Mouse (Mus musculus) gastrocnemius, postnatal 4 days (tissue): ENCODE results near the gene Thoc3. TPM values are rescaled to one million over a fixed set of nuclear protein-coding genes. Genes with fewer than 3 reads are reported as not detected.
"Not testable (repeated sequence)": the region's sequence is repeated elsewhere in the genome, so short reads cannot be mapped to it uniquely, and the experiment has no call there.

Experiments used
- DNase-seq, 2 experiments: peaks; one replicate each; pipeline ENCODE4 v3.0.0; 2021 to 2022; ENCODE audit warnings: low spot score in 2 of 2, mixed read lengths in 2 of 2
- long read RNA-seq, 2 experiments: library from polyadenylated mRNA; stranded (forward); transcript quantifications; one replicate each; pipeline ENCODE4 v2.0.0; 2021
- total RNA-seq, 2 experiments: library from RNA; stranded (reverse); gene quantifications; 2 replicates each; pipeline ENCODE4 v1.2.3; 2021

Gene Thoc3
- 10 to 100 TPM; 28.0 to 29.7 TPM for total RNA-seq
- long read RNA-seq, experiment 1, transcript Thoc3-201 (6 exons, 2,335 nt) = major isoform, 30 of 33 reads
- long read RNA-seq, experiment 1, partial matches to known transcripts = 2 of 33 reads
- long read RNA-seq, experiment 1, other reads (novel, unspliced or antisense) = 1 of 33 reads
- long read RNA-seq, experiment 2, transcript Thoc3-201 (6 exons, 2,335 nt) = major isoform, 42 of 42 reads
- long read RNA-seq, experiment 2, partial matches to known transcripts = 0 of 42 reads
- long read RNA-seq, experiment 2, other reads (novel, unspliced or antisense) = 0 of 42 reads

- DNase-seq = peak; percentile 81 to 88
Observed at GRCm38 (mm10) chr13:54468098-54469011, at the start of gene Thoc3. Gene Thoc3, minus strand, starts transcription at chr13:54468849.

- DNase-seq = no peak
Observed at GRCm38 (mm10) chr13:54505920-54506319, 37.3 kb upstream of the Thoc3 start.

GRCm38 (mm10) chr13:54504611-54505260, 36.1 kb upstream of the Thoc3 start:
- no peak for DNase-seq

- peak; percentile 66 to 81 for DNase-seq
Observed at GRCm38 (mm10) chr13:54503604-54504521, 35.2 kb upstream of the Thoc3 start, which contains the start of gene Simc1. Gene Simc1, plus strand, starts transcription at chr13:54503779.

GRCm38 (mm10) chr13:54503278-54503603, 34.6 kb upstream of the Thoc3 start:
- no peak for DNase-seq

GRCm38 (mm10) chr13:54501957-54502690, 33.5 kb upstream of the Thoc3 start:
- no peak for DNase-seq

- DNase-seq = no peak
Observed at GRCm38 (mm10) chr13:54501352-54501751, 32.7 kb upstream of the Thoc3 start.

- DNase-seq = not testable (repeated sequence)
Observed at GRCm38 (mm10) chr13:54499551-54499950, 30.9 kb upstream of the Thoc3 start.

GRCm38 (mm10) chr13:54491381-54491780, 22.7 kb upstream of the Thoc3 start:
- DNase-seq = no peak

GRCm38 (mm10) chr13:54490411-54490810, 21.8 kb upstream of the Thoc3 start:
- DNase-seq = no peak

GRCm38 (mm10) chr13:54481498-54481897, 12.8 kb upstream of the Thoc3 start:
- no peak for DNase-seq

GRCm38 (mm10) chr13:54479286-54479685, 10.6 kb upstream of the Thoc3 start:
- DNase-seq = no peak

- DNase-seq = no peak
Observed at GRCm38 (mm10) chr13:54475702-54476101, 7.1 kb upstream of the Thoc3 start.

GRCm38 (mm10) chr13:54474996-54475395, 6.3 kb upstream of the Thoc3 start:
- DNase-seq = no peak

- DNase-seq = no peak
Observed at GRCm38 (mm10) chr13:54471967-54472366, 3.3 kb upstream of the Thoc3 start.

GRCm38 (mm10) chr13:54469012-54469354, 334 bp upstream of the Thoc3 start:
- DNase-seq = no peak

GRCm38 (mm10) chr13:54459282-54459681, 9.4 kb downstream of the Thoc3 start:
- no peak for DNase-seq

- no peak for DNase-seq
Observed at GRCm38 (mm10) chr13:54457062-54457461, 11.6 kb downstream of the Thoc3 start.

- peak in 1 of 2 experiments; percentile 37 for DNase-seq
Observed at GRCm38 (mm10) chr13:54447496-54448224, 21.0 kb downstream of the Thoc3 start.
